Mouse (Mus musculus): ENCODE measurements around the gene Syt14. TPM values are rescaled to one million over a fixed set of nuclear protein-coding genes. Genes with fewer than 3 reads are reported as not detected.

Gene Syt14
- total and polyA plus RNA-seq, 3 experiments = 1.8 to 2.4 TPM; not detected in 1

GRCm38 (mm10) chr1:192849616-192850015 lies 186.0 kb downstream of the Syt14 start:
- Histone ChIP-seq H3K9ac (ENCODE audit: control insufficient read depth, low read depth, low read length, poor library complexity, severe bottlenecking) (no peak overlapping the region), H3K79me2 (ENCODE audit: control insufficient read depth, insufficient read depth, low read length, poor library complexity) (no peaks in the 10 kb centered on the region), H3K27me3 (ENCODE audit: control insufficient read depth in 1 of 2, insufficient read depth in 2 of 2, low read length in 2 of 2) (peaks cover 0 to 1% of the 10 kb centered on the region in 2 experiments; a peak in 2 of 4 replicates), H3K36me3 (ENCODE audit: control insufficient read depth in 1 of 2, insufficient read depth in 2 of 2, low read length in 2 of 2) (no peaks in the 10 kb centered on the region), H3K27ac (ENCODE audit: control insufficient read depth, low read depth, low read length) (no peak overlapping the region), H3K4me1 (ENCODE audit: control insufficient read depth in 1 of 2, insufficient read depth in 2 of 2, low read length in 2 of 2) (no peaks in the 10 kb centered on the region), H3K4me3 (ENCODE audit: control insufficient read depth in 1 of 2, insufficient read depth in 1 of 2, low read depth in 2 of 2, low read length in 2 of 2) (no peak overlapping the region), H3K9me3 (replicated peaks; ENCODE audit: insufficient read depth, low read length) (no peaks in the 10 kb centered on the region)
- TF ChIP-seq GABPA (IDR thresholded peaks at IDR 0.05; ENCODE audit: low read depth, low read length) = no peak
- TF ChIP-seq TAL1 (IDR thresholded peaks at IDR 0.05; ENCODE audit: low read length) = no peak
- no peak for TF ChIP-seq EP300 (IDR thresholded peaks at IDR 0.05; ENCODE audit: low read depth in 1 of 2, low read length in 2 of 2)
- no peak for TF ChIP-seq POLR2A (IDR thresholded peaks at IDR 0.05; ENCODE audit: control insufficient read depth in 1 of 2, insufficient read depth in 1 of 2, low read depth in 1 of 2, low read length in 2 of 2, poor library complexity in 1 of 2)
- TF ChIP-seq MYC (IDR thresholded peaks at IDR 0.05; ENCODE audit: low read depth, low read length) = no peak
- TF ChIP-seq UBTF (IDR thresholded peaks at IDR 0.05; ENCODE audit: borderline replicate concordance, insufficient read depth, low read depth, low read length) = no peak
- no peak for TF ChIP-seq MAX (IDR thresholded peaks at IDR 0.05; ENCODE audit: low read length)
- no peak for TF ChIP-seq ZKSCAN1 (IDR thresholded peaks at IDR 0.05; ENCODE audit: low read depth, low read length)
- no peak for TF ChIP-seq MEF2A (IDR thresholded peaks at IDR 0.05; ENCODE audit: extremely low read depth, insufficient replicate concordance, low read depth, low read length, poor library complexity, severe bottlenecking)
- TF ChIP-seq ZC3H11A (IDR thresholded peaks at IDR 0.05; ENCODE audit: low read depth, low read length) = no peak
- TF ChIP-seq CHD2 (IDR thresholded peaks at IDR 0.05; ENCODE audit: low read length) = no peak
- TF ChIP-seq GATA1 (IDR thresholded peaks at IDR 0.05; ENCODE audit: low read depth, low read length) = no peak
- no peak for DNase-seq (ENCODE audit: low read depth, low spot score)

DNA sequence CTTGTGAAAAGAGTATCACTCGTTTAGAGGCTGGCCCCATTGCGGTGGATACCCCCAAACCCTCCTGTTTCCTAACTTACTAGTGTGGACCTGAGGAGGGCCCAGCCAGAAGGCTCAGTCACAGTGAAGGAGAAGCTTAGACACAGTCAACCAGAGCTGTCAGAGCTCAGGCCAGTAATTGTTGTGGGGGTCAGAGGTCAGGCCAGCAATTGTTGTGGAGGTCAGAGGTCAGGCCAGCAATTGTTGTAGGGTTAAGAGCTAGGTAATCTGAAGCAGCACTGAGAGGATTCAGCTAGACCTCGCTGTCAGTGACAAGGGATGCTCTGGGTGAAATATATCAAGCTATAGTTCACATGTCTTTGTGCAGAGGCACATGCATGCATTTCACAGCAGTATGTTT lies 188.3 kb downstream of the Syt14 start:
- no peak for DNase-seq (ENCODE audit: low read depth, low spot score)
- Histone ChIP-seq H3K27me3 (ENCODE audit: control insufficient read depth in 1 of 2, insufficient read depth in 2 of 2, low read length in 2 of 2) (no peaks in the 10 kb centered on the region; a peak in 2 of 4 replicates), H3K4me1 (ENCODE audit: control insufficient read depth in 1 of 2, insufficient read depth in 2 of 2, low read length in 2 of 2) (no peaks in the 10 kb centered on the region), H3K9me3 (replicated peaks; ENCODE audit: insufficient read depth, low read length) (no peaks in the 10 kb centered on the region), H3K27ac (ENCODE audit: control insufficient read depth, low read depth, low read length) (no peak overlapping the region), H3K4me3 (ENCODE audit: control insufficient read depth in 1 of 2, insufficient read depth in 1 of 2, low read depth in 2 of 2, low read length in 2 of 2) (no peak overlapping the region), H3K36me3 (ENCODE audit: control insufficient read depth in 1 of 2, insufficient read depth in 2 of 2, low read length in 2 of 2) (no peaks in the 10 kb centered on the region), H3K79me2 (ENCODE audit: control insufficient read depth, insufficient read depth, low read length, poor library complexity) (no peaks in the 10 kb centered on the region), H3K9ac (ENCODE audit: control insufficient read depth, low read depth, low read length, poor library complexity, severe bottlenecking) (no peak overlapping the region)
- TF ChIP-seq MXI1 (IDR thresholded peaks at IDR 0.05; ENCODE audit: low read depth, low read length) = no peak
- TF ChIP-seq ELF1 (IDR thresholded peaks at IDR 0.05; ENCODE audit: low read depth, low read length) = no peak
- TF ChIP-seq POLR2A (IDR thresholded peaks at IDR 0.05; ENCODE audit: control insufficient read depth in 1 of 2, insufficient read depth in 1 of 2, low read depth in 1 of 2, low read length in 2 of 2, poor library complexity in 1 of 2) = no peak

Other genes starting within 250 kb of the Syt14 start
- not detected in 2 replicates for gene Sertad4, start 180.0 kb downstream of the Syt14 start, total RNA-seq (2012; rRNA removed)
- gene Sertad4, start 180.0 kb downstream of the Syt14 start, polyA plus RNA-seq (2012; ENCODE audit: insufficient read depth in 1 of 2, insufficient read length in 2 of 2, low read depth in 1 of 2, low replicate concordance in 2 of 2, missing spikeins in 1 of 2) = not detected
- gene Diexf, start 94.5 kb upstream of the Syt14 start, total RNA-seq (2012; rRNA removed) = 20.6 and 21.8 TPM in 2 replicates
- 10 to 100 TPM in 1 of 2 experiments, not detected in 1; 45.4 TPM for gene Diexf, start 94.5 kb upstream of the Syt14 start, polyA plus RNA-seq (2012; ENCODE audit: insufficient read depth in 1 of 2, insufficient read length in 2 of 2, low read depth in 1 of 2, low replicate concordance in 2 of 2, missing spikeins in 1 of 2)
- gene Irf6, start 117.3 kb upstream of the Syt14 start, total RNA-seq (2012; rRNA removed) = 0.03 and 0.15 TPM in 2 replicates
- under 1 TPM in 1 of 2 experiments, not detected in 1; 0.19 TPM for gene Irf6, start 117.3 kb upstream of the Syt14 start, polyA plus RNA-seq (2012; ENCODE audit: insufficient read depth in 1 of 2, insufficient read length in 2 of 2, low read depth in 1 of 2, low replicate concordance in 2 of 2, missing spikeins in 1 of 2)
- gene A130010J15Rik, start 132.3 kb upstream of the Syt14 start, total RNA-seq (2012; rRNA removed) = 12.5 and 13.2 TPM in 2 replicates
- 1 to 10 TPM in 1 of 2 experiments, not detected in 1; 5.8 TPM for gene A130010J15Rik, start 132.3 kb upstream of the Syt14 start, polyA plus RNA-seq (2012; ENCODE audit: insufficient read depth in 1 of 2, insufficient read length in 2 of 2, low read depth in 1 of 2, low replicate concordance in 2 of 2, missing spikeins in 1 of 2)
- gene Traf3ip3, start 165.9 kb upstream of the Syt14 start, total RNA-seq (2012; rRNA removed) = 5.2 and 7.2 TPM in 2 replicates
- gene Traf3ip3, start 165.9 kb upstream of the Syt14 start, polyA plus RNA-seq (2012; ENCODE audit: insufficient read depth in 1 of 2, insufficient read length in 2 of 2, low read depth in 1 of 2, low replicate concordance in 2 of 2, missing spikeins in 1 of 2) = 1 to 10 TPM in 1 of 2 experiments, not detected in 1; 9.7 TPM
- 0.35 TPM in 1 of 2 replicates, not detected in the other for gene Lamb3, start 171.9 kb upstream of the Syt14 start, total RNA-seq (2012; rRNA removed)
- gene Lamb3, start 171.9 kb upstream of the Syt14 start, polyA plus RNA-seq (2012; ENCODE audit: insufficient read depth in 1 of 2, insufficient read length in 2 of 2, low read depth in 1 of 2, low replicate concordance in 2 of 2, missing spikeins in 1 of 2) = under 1 TPM in 1 of 2 experiments, not detected in 1; 0.03 TPM
- not detected in 2 replicates for gene Hsd11b1, start 228.3 kb upstream of the Syt14 start, total RNA-seq (2012; rRNA removed)
- gene Hsd11b1, start 228.3 kb upstream of the Syt14 start, polyA plus RNA-seq (2012; ENCODE audit: insufficient read depth in 1 of 2, insufficient read length in 2 of 2, low read depth in 1 of 2, low replicate concordance in 2 of 2, missing spikeins in 1 of 2) = not detected
- not detected in 2 replicates for gene G0s2, start 237.4 kb upstream of the Syt14 start, total RNA-seq (2012; rRNA removed)
- not detected for gene G0s2, start 237.4 kb upstream of the Syt14 start, polyA plus RNA-seq (2012; ENCODE audit: insufficient read depth in 1 of 2, insufficient read length in 2 of 2, low read depth in 1 of 2, low replicate concordance in 2 of 2, missing spikeins in 1 of 2)